Mouse (Mus musculus): ENCODE data around the gene Clmn.

Gene Clmn

DNA sequence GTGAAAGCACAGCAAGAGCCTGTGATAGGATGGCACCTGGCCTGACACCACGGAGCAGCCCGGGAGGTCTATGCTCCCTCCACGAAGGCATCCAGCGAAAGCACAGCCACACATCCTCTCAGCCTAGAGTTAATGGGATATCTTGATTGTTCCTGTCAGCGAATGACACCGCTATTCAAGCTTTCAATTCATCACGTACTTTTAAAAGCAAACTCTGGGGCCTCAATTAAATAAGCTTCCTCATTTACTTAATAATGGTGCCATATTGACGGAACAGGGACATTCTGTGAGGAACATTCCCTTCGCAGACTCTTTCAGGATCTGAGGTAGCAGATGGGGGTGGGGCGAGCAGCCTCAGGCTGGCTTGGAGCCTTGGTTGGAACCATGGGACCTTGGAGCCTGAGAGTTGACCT, 14.7 kb upstream of the Clmn start:
- ATAC-seq (ENCODE audit: low TSS enrichment), result no peak

DNA sequence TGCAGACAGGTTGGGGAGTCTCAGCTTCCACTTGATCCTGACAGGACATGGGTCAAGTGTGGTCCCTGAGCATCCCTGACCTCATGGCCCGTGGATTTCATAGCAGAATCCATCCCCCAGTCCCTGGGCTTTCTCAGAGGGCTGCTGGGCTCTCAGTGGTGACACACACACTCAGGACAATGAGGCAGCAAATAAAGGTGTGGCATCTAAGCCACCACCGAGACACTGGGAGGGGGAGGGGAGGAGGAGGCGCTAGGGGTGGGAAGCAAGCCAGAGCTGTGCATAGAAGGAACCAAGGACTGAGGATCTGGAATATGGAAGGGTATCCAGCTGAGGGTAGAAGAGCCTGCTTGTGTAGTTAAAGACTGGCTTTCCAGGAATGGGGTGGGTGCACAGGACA, 11.2 kb upstream of the Clmn start:
- no peak for ATAC-seq (ENCODE audit: low TSS enrichment)

DNA sequence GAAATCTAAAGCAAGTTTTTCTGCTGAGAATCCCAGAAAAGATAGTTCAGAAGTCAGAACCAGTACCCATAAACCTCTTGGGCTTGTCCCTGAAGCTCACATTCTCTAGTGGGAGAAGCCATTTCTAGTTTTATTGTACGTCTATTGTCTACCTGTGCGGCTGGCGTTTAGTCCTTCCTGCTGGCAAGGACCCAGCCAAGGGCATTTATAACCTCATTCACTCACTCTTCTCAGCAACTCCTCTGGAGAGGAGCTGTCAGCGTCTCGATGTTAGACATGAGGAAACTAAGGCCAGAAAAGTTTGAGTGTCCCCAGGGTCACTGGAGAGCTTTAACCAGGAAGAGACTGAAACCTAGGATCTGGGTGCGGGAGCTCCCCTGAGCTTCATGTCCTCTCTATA, 7.1 kb upstream of the Clmn start:
- ATAC-seq (ENCODE audit: low TSS enrichment), result no peak

DNA sequence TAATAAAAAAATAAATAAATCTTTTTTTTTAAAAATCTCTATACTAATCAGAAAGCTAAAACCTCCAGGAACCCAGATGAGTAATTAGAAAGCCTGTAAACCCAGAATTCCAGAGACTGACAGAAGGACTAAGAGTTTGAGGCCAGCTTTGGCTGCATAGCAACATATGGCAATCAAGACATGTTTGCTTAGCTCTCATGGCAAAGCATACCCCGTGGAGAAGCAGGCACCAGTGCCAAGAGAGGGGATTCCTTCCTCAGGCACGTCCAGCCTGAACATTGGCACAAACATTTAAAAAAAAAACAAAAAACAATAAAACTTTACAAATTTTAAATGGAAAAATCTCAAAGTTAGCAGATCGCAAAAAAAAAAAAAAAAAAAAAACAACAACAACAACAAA, 4.9 kb upstream of the Clmn start:
- ATAC-seq (ENCODE audit: low TSS enrichment), result no peak

DNA sequence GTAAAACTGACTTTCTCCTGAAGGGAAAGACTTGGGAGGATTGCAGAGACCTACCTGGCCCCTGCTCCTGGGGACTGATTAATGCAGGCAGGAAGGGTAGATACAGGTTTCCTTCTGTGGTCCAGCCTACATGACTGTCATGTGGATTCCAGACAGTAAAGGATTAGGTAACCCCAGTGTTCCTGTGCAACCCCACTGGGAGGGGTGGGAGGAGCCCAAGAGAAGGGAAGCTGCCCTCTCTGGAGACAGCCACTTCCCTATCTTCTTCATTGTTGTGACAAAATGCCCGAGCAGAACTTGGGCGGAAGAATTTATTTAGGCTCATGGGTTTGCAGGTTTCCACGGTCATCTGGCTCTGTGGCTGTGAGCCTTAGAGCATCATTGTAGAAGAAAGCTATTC, 3.6 kb upstream of the Clmn start:
- no peak for ATAC-seq (ENCODE audit: low TSS enrichment)

DNA sequence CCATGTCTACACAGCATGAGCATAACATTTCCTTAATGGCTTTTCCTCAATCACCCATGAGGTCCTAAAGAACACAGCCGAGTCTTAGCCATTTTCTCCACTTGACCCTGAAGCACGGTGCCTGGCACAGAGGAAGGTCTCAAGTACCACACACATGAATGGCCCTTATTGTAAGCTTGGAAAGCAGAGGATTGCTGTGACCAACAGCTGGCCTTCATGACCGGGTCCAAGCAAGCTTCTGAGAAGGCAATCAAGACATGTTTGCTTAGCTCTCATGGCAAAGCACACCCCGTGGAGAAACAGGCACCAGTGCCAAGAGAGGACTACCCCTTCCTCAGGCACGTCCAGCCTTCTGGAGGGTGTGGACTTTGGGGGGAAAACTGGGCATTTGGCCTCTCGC, 3.0 kb upstream of the Clmn start:
- no peak for ATAC-seq (ENCODE audit: low TSS enrichment)

DNA sequence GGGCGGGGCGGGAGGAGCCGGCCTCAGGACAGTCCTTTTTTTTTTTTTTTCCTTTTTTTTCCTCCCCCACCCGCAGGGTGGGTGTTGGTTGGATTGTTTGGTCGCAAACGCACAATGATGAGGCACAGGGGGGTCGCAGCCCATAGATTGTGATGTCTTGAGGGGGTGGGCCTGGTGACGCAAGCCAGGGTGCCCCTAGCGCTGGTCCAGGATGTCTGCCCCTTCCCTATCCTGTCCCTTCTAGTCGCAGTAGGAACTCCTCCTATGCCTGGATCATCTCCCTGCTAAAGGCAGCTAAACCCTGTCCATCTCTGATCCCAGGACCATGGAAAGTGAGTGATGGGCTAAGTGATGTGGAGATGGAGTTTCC, 275 bp upstream of the Clmn start:
- ATAC-seq (ENCODE audit: low TSS enrichment), result peak; percentile 16; the same call in 1 of the 2 replicates

DNA sequence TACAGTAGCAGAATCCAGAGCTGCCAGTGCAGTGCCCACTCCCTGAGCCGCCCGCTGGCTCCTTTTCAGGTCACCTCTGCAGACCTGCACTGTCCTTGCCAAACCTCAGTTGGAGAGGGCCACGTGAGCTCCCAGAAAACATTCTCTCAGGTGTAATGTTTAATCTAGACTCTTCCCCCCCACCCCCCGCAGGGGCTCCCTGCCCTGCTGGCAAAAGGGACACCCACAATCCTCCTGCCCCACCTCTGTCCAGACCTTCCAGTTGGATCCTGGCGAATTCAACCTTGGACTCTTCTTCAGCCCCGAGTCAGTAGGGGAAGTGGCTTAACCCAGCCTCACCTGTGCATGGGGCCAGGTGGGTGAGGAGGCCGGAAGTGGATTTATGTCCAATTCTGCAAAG, 1.2 kb downstream of the Clmn start:
- no peak for ATAC-seq (ENCODE audit: low TSS enrichment)

DNA sequence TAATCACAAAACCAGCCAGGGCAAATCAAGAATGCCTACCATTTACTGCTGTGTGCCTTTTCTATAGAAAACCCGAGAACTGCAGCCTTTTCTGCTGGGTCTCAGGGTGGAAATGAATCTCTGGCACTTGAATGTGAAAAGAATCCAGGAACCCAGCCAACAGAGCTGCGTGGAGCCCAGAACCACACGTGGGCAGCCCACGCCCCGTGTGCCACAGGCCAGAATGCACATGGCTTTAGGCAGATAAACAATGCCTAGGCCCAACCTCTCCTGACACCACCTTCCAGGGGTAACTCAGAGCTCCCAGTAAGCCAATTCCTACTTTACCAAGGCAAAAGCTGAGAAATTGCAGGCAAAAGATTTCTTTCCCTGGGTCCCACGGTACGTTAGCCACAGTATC, 5.7 kb downstream of the Clmn start:
- peak; percentile 65 for ATAC-seq (ENCODE audit: low TSS enrichment)

DNA sequence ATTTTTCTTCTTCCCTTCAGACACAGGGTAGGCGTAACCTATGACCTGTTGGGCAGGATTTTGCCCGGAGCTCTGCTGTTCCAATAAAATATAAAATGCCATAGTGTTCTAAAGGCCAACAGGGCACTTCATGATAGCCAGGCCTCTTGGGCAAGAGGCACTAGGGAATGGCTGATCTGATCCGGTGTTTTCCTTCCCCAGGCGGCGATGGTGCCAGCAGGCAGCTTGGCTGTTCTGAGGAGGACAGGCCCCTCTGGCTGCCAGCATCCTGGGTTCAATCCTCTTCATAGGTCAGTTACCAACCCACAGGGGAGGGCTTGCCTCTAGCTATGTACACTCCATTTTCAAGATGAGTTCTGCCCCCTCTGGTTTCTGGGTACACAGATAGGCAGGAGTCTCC, 6.1 kb downstream of the Clmn start:
- ATAC-seq (ENCODE audit: low TSS enrichment), result 0 out of 2 replicates have a peak, but pooled peaks have one; percentile 3

DNA sequence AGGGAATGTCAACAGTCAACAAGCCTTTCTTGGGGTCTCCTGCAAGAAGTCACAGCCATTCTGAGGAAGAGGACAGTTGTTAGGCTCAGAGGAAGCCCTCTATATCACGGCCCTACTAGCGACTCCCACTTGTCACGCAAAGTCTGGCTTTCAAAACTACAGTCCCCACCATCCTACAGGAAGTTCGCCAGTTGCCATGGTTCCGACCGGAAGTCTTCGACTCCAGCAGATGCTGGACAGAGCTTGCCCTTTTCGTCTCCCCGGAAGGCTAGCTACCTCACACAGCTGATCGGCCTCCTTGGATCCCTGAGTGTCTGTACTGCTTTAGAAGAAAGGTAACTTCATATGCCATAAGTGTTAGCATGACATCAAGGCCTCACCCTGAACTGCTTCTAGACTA, 7.3 kb downstream of the Clmn start:
- no peak for ATAC-seq (ENCODE audit: low TSS enrichment)

DNA sequence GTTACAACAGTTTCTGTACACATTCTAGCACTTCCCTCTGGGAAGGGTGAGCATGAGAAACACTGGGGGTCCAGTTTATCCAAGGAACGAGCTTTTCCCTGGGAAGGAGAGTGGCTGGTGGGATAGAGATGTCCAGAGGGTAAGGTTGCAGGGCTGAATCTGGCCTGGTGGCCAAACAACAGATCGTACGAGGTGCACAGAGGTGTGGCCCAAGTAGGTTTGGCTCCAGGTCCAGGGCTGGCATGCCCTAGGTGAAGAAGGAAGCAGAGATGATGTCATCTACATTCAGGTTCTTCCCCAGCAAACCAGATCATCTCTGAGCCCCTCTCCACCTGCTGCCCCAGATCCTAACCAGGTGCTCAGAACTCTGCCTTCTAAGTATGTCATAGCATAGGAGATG, 8.3 kb downstream of the Clmn start:
- ATAC-seq (ENCODE audit: low TSS enrichment), result no peak

DNA sequence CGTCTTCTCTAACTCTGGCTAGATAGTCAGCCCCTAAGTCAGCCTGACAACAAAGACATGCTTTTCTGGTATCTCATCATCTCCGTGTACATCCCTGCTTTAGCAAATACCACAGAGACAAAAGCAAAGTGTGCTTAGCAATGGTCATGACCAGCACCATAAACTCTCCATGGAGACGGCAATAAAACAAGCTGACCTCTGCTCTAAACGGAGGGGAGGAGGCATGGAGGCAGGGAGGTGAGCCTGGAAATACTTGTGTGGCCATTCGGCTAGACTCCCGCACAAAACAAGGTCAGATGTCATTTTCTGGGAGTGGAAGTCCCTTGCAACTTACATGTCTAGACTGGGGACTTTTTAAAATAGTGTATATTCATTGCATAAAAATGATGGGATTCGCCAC, 9.3 kb downstream of the Clmn start:
- no peak for ATAC-seq (ENCODE audit: low TSS enrichment)

DNA sequence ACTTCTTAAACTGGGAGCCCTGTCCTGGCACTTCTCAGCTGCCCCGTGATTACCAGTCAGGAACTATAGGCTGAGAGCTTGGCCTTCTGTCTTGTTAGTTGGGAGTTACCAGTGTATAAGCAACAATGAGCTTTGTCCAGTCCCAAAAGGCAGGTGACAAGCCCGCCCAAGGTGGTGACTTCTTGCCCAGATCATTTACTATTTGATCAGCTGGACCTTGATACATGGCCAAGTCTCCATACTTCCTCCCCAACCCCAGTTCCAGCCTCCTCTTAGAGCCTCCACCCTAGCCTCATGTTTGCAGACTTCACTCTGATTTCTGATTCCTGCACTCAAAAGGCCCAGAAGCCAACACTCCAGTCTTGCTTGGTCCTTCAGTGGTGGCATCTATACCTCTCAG, 10.1 kb downstream of the Clmn start:
- no peak for ATAC-seq (ENCODE audit: low TSS enrichment)

DNA sequence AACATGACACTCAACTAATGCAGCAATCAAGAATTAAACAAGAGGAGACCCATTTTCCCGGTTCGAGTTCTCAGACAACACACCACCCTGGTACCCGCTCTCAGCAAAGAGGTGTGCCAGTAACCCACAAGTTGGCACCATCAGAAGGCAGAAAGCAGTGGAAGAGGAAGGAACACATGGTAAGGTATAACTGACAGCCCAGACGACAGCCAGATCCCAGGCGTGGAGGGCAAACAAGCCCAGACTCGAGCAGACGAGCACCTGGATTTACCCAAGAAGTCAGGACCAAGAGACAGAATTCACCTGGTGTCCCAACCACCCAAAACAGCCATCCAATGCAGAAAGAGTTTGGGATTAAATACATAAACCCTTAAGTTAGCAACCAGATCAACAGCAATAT, 11.5 kb downstream of the Clmn start:
- ATAC-seq (ENCODE audit: low TSS enrichment), result no peak

DNA sequence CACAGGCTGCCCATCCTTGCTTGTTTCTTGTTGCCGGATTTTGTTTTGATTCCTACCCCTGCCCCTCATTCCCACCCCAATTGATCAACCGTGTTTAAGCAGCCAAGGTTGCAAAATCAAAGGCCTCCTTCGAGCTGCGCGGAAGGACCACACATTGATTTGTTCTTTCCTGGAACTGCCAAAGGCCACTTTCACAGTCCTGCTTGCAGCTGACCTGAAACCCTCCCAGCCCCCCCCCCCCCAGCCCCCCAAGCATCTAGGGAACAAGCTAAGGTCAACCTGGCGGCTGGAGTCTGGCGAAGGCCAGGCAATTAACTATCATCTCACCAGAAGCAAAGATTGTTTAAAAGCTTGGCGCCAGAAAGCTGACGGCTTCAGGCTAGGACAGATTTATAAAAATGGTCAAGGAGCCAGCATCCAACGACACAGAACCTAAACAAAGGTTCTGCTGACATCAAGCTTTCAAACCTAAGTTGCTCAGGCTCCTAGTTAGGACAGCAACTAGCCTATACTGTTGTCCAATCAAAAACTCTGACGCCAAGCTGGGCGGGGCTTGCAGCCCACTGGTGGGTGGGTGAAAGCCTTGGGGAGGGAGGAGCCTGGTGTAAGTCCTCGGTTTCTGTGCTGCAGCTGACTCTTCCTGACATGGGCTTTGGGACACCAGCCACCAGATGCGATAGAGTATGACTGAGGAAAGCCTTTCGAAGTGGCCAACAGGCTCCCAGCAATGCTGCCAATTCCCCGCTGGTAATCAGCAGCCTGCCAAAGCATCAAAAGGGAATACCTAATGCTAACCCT, 13.0 kb downstream of the Clmn start:
- ATAC-seq (ENCODE audit: low TSS enrichment), result peak; percentile 42

DNA sequence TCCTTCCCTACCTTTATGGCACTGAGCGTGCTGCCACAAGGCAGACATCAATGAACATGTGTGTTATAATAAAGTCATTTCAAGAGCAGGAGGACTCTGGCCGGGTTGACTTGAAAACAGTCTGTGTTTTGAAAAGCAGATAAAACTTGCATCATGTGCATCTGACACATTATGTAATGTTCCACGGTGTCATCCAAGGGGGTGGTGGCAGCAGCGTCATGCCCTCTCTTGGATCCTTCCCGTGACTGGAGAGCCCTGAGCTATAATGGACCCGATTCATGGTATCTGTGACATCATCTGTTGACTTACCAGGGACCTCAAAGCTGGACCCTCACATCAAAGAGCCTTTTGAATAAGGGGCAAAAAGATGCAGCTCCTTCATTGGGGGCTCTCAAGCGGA, 14.8 kb downstream of the Clmn start:
- ATAC-seq (ENCODE audit: low TSS enrichment), result peak; percentile 29; the same call in 1 of the 2 replicates

DNA sequence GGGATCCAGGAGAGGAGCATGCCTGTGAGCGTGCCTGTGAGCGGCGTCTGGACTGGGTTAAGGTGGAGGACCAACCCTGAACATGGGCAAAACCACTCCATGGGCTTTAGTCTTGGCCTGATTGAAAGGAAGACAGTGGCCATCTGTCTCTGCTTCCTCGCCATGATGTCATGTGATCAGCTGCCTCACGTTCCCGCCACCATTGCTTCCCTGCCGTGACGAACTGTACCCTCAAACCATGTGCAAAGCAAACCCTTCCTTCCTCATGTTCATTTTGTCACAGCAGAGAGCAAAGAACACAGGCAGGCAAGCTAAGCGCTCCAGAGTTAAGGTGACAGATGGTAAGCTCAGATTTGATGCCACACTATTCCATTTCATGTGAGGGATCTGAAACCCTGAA, 16.2 kb downstream of the Clmn start:
- no peak for ATAC-seq (ENCODE audit: low TSS enrichment)

DNA sequence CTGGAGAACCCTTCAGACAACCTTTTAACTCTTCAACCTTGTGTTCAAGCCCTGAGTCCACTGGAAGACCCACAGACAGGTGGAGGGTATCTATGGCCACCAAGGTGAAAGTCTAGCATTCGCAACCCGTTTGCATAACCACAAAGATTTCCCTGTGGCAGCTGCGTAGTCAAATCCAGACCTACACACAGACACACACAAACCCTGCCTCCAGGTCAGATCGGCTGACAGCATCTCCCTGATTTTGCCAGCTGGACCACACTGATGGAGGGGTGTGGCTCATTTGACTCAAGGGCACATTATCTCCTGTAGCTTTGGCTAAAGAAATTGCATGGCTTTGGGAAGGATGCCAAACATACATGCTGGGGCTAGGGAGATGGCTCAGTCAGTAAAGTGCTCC, 17.6 kb downstream of the Clmn start:
- ATAC-seq (ENCODE audit: low TSS enrichment), result no peak

DNA sequence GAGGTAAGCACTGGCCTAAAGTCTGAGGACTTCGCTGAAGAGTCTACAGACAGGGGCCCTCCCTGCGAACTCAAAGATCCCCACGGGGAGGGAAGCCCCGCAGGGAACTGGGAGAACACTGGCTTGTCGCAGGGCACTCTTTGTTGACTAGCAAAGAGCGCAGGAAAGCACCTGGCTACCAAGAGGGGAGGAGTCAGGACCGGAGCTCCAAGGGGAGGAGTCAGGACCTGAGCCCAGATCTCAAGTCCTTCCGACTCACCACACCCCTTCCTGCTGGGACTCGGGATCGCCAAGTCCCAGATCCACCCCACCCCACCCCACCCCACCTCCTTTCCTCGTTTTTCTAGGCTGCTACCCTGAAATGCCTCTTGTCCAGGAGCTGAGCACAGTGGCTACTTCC, 19.2 kb downstream of the Clmn start:
- ATAC-seq (ENCODE audit: low TSS enrichment), result no peak

DNA sequence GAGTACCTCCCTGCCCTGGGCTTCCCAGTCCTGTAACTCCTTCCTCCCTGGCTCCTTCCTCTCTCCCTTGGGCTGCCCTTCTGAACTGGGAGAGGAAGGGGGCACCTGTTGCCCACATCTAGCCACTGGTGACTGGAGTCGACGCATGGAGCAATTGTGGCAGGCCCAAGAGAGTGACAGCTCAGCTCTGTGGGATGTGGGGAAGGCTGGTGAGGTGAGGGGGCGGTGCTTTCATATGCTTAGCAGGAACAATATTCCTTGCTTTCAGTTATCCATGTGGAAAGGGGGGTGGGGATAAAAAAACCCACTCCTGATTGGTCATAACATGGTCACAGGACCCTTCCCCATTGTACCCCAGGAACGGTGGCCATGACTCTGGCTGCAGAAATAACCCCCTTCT, 19.9 kb downstream of the Clmn start:
- peak; percentile 61; the same call in 1 of the 2 replicates for ATAC-seq (ENCODE audit: low TSS enrichment)

DNA sequence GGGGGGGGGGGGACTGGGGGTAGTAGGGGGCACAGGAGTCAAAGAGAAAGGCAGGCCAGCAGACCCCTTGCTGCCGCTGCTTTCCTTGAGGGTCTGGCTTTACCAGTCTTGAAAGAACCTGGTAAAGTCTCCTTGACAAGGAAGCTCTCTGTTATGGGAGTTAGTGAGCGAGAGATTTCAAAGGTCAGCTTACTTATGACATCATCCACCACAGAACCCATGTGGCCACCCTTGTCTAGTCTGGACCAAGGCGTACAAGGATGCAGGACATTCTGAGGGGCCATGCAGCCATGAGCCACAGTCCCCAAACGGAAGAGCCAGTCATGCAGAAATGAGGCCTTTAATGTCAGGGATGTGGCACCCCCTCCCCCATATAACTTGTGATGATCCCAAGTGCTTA, 20.6 kb downstream of the Clmn start:
- no peak for ATAC-seq (ENCODE audit: low TSS enrichment)

DNA sequence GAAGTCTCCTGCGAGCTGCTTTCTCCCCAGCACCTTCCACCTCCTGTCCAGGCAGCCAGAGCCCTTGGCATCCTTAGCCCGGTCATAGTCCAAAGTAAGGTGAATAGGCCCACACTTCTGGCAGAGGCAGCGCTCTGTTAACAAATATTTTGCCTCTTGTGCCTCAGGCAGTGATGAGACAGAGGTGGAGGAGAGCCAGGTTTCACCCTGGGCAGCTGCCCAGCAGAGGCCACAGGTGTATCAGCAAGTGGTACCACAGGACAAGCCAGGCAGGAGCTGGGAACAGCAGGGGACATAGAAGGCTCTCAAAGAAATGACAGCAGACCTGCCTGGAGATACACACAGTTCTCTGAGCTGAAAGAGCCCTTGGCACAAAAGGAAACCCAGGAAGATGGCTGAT, 23.6 kb downstream of the Clmn start:
- ATAC-seq (ENCODE audit: low TSS enrichment), result no peak

DNA sequence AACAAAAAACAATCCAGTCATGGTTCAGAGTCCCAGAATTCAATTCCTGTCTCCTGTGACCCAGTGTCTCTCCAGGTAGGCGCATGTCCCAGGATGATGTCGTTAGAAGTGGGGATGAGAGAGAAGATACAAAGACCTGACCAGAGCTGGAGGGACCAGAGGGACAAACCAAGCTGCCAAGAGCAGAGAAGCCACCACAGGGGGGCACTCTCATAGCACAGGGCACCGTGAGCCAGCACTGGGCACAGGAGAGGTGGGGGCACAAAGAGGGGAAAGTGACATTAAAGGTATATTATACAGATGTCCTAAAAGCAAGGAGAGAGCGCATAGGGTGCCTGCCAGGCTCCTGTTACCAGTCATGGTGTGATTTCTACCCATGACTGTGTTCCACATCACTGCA, 25.9 kb downstream of the Clmn start:
- no peak for ATAC-seq (ENCODE audit: low TSS enrichment)

All from frontal cortex, adult (tissue).